Mouse (Mus musculus) CH12.LX (cell line): ENCODE results near the gene Pbx2. TPM values are rescaled to one million over a fixed set of nuclear protein-coding genes. Genes with fewer than 3 reads are reported as not detected.

Experiments
- DNase-seq: peaks from one replicate; pipeline ENCODE4 v3.0.0-alpha.2; 2013; ENCODE audit errors: extremely low read depth
- H3K27ac ChIP-seq: 2 replicates; pipeline ENCODE4 v1.5.1; 2012; ENCODE audit warnings: low read depth, mild to moderate bottlenecking, control low read depth, moderate library complexity; ENCODE audit not compliant: insufficient read depth
- H3K27me3 ChIP-seq: replicated peaks from 2 replicates; pipeline ENCODE3; 2012; ENCODE audit warnings: inconsistent platforms
- H3K36me3 ChIP-seq, 2 experiments: replicated peaks in 1 of 2; 2 replicates each; pipeline versions ENCODE3 to v1.6.1; 2012; ENCODE audit warnings: inconsistent platforms in 1 of 2, low read length in 1 of 2, mild to moderate bottlenecking in 1 of 2, mixed read lengths in 1 of 2, moderate library complexity in 1 of 2; ENCODE audit not compliant: control insufficient read depth in 1 of 2, insufficient read depth in 1 of 2
- H3K4me1 ChIP-seq, 2 experiments: 2 replicates each; pipeline ENCODE4 v1.6.1; 2012; ENCODE audit warnings: inconsistent platforms in 1 of 2, moderate library complexity in 1 of 2; ENCODE audit not compliant: insufficient read depth in 2 of 2, control insufficient read depth in 1 of 2
- H3K4me2 ChIP-seq: 2 replicates; pipeline ENCODE4 v1.6.1; 2012; ENCODE audit warnings: low read depth, mild to moderate bottlenecking, control low read depth; ENCODE audit not compliant: poor library complexity, insufficient read depth, severe bottlenecking
- H3K4me3 ChIP-seq, 3 experiments: fragments of 150-350 bp in 1 of 3; sonication (generic) in 1 of 3; replicated peaks in 1 of 3; 2 replicates each; pipeline versions ENCODE3 to v1.5.1; 2011 to 2012; ENCODE audit warnings: low read depth in 2 of 3, low read length in 2 of 3, mild to moderate bottlenecking in 2 of 3, moderate library complexity in 2 of 3, control low read depth in 1 of 3, improper control_type of control experiment in 1 of 3, inconsistent platforms in 1 of 3, mixed read lengths in 1 of 3; ENCODE audit not compliant: poor library complexity in 1 of 3
- H3K79me2 ChIP-seq: replicated peaks from 2 replicates; pipeline ENCODE4 v1.6.1; 2012; ENCODE audit warnings: mild to moderate bottlenecking, moderate library complexity; ENCODE audit not compliant: control insufficient read depth, poor library complexity, insufficient read depth, severe bottlenecking; ENCODE audit errors: extremely low read depth
- H3K9ac ChIP-seq: 2 replicates; pipeline ENCODE4 v1.6.1; 2012; ENCODE audit warnings: low read depth, mild to moderate bottlenecking, control low read depth, moderate library complexity; ENCODE audit not compliant: insufficient read depth
- H3K9me3 ChIP-seq: replicated peaks from 2 replicates; pipeline ENCODE3; 2012; ENCODE audit warnings: low read length, inconsistent platforms, mixed read lengths
- CHD1 ChIP-seq: IDR thresholded peaks from 2 replicates; pipeline ENCODE4 v1.6.1; 2012; ENCODE audit warnings: low read depth, low read length, improper control_type of control experiment, inconsistent platforms
- CHD2 ChIP-seq: IDR thresholded peaks from 2 replicates; pipeline ENCODE4 v1.6.1; 2011; ENCODE audit warnings: low read length, improper control_type of control experiment
- ELF1 ChIP-seq: IDR thresholded peaks from 2 replicates; pipeline ENCODE4 v1.6.1; 2014; ENCODE audit warnings: low read depth, mild to moderate bottlenecking, inconsistent platforms, low read length, improper control_type of control experiment
- EP300 ChIP-seq: IDR thresholded peaks from 2 replicates; pipeline ENCODE4 v1.6.1; 2011; ENCODE audit warnings: low read length, improper control_type of control experiment
- GABPA ChIP-seq: IDR thresholded peaks from 2 replicates; pipeline ENCODE4 v1.6.1; 2012; ENCODE audit warnings: low read depth, low read length, improper control_type of control experiment, inconsistent platforms; ENCODE audit not compliant: insufficient replicate concordance
- HCFC1 ChIP-seq: IDR thresholded peaks from 2 replicates; pipeline ENCODE4 v1.6.1; 2012; ENCODE audit warnings: low read depth, mild to moderate bottlenecking, inconsistent platforms, low read length, improper control_type of control experiment
- JUN ChIP-seq: IDR thresholded peaks from 2 replicates; pipeline ENCODE4 v1.6.1; 2011; ENCODE audit warnings: low read depth, mild to moderate bottlenecking, low read length, improper control_type of control experiment, moderate library complexity; ENCODE audit not compliant: insufficient read depth
- JUND ChIP-seq: conservative IDR thresholded peaks from 2 replicates; pipeline ENCODE4 v1.6.1; 2011; ENCODE audit warnings: low read depth, low read length, improper control_type of control experiment
- MAX ChIP-seq: IDR thresholded peaks from 2 replicates; pipeline ENCODE4 v1.6.1; 2011; ENCODE audit warnings: low read length, improper control_type of control experiment
- MXI1 ChIP-seq: IDR thresholded peaks from 2 replicates; pipeline ENCODE4 v1.6.1; 2011; ENCODE audit warnings: mild to moderate bottlenecking, low read depth, low read length, improper control_type of control experiment
- PAX5 ChIP-seq: IDR thresholded peaks from 2 replicates; pipeline ENCODE4 v1.6.1; 2012; ENCODE audit warnings: low read length, inconsistent platforms, mixed read lengths
- RCOR1 ChIP-seq: conservative IDR thresholded peaks from 2 replicates; pipeline ENCODE4 v1.6.1; 2012; ENCODE audit warnings: low read depth, mild to moderate bottlenecking, inconsistent platforms, low read length, improper control_type of control experiment
- SMC3 ChIP-seq: IDR thresholded peaks from 2 replicates; pipeline ENCODE4 v1.6.1; 2011; ENCODE audit warnings: low read depth, low read length, improper control_type of control experiment
- TBP ChIP-seq: conservative IDR thresholded peaks from 2 replicates; pipeline ENCODE4 v1.6.1; 2011; ENCODE audit warnings: low read depth, low read length, improper control_type of control experiment
- TCF12 ChIP-seq: IDR thresholded peaks from 2 replicates; pipeline ENCODE4 v1.6.1; 2014; ENCODE audit warnings: low read depth, mild to moderate bottlenecking, inconsistent platforms, low read length, improper control_type of control experiment
- USF1 ChIP-seq: IDR thresholded peaks from 2 replicates; pipeline ENCODE4 v1.6.1; 2014; ENCODE audit warnings: low read depth, mild to moderate bottlenecking, inconsistent platforms, low read length, improper control_type of control experiment
- ZC3H11A ChIP-seq: IDR thresholded peaks from 2 replicates; pipeline ENCODE4 v1.6.1; 2012; ENCODE audit warnings: low read depth, mild to moderate bottlenecking, inconsistent platforms, low read length, improper control_type of control experiment
- ZKSCAN1 ChIP-seq: IDR thresholded peaks from 2 replicates; pipeline ENCODE4 v1.6.1; 2012; ENCODE audit warnings: low read depth, inconsistent platforms, low read length, improper control_type of control experiment, borderline replicate concordance
- ZNF384 ChIP-seq: IDR thresholded peaks from 2 replicates; pipeline ENCODE4 v1.6.1; 2012; ENCODE audit warnings: low read depth, low read length, improper control_type of control experiment, inconsistent platforms
- dilution Hi-C: fragments of 300-500 bp; cut with MboI; formaldehyde crosslinking; loops from 2 replicates; pipeline ENCODE4 v1.14.3; 2020; ENCODE audit warnings: low sequenced_read_pairs; ENCODE audit not compliant: extremely low pct_unique_long_range_greater_than_20kb, extremely low pct_ligation_motif_present
- in situ Hi-C: fragments of 300-500 bp; cut with MboI; formaldehyde crosslinking; loops from 3 replicates; pipeline ENCODE4 v1.14.3; 2019; ENCODE audit warnings: low sequenced_read_pairs, low pct_ligation_motif_present, low pct_unique_long_range_greater_than_20kb, mixed read lengths
- polyA plus RNA-seq: library from polyadenylated mRNA; unstranded; fragments of >175 nt; gene quantifications from 2 replicates; pipeline ENCODE4 v1.2.1, GENCODE M21; 2012; ENCODE audit warnings: low read depth; ENCODE audit not compliant: insufficient read length
- total RNA-seq, 2 experiments: library from RNA; depleted of rRNA; stranded (reverse); fragments of 300-350 nt in 1 of 2; fragments of >200 nt in 1 of 2; gene quantifications; 2 replicates each; pipeline ENCODE4 v1.2.3; 2012 to 2014

Gene Pbx2
- total and polyA plus RNA-seq, 3 experiments, result 30.0 to 50.5 (median 41.0) TPM

- in situ Hi-C loops, result loop anchor here (5.0 kb wide), 1 partner anchor 53 kb away; the partner anchor contains the start of gene Egfl8
- TF ChIP-seq ZNF384 (no peak), EP300 (no peak), TCF12 (no peak), MXI1 (no peak), JUND (no peak), CHD1 (no peak), ZKSCAN1 (no peak), PAX5 (no peak), TBP (no peak), HCFC1 (no peak), MAX (no peak), ZC3H11A (no peak), RCOR1 (no peak), SMC3 (no peak)
- TF ChIP-seq, all 38 proteins: peak for 0
- Histone ChIP-seq H3K79me2 (no peaks in the 10 kb centered on the region), H3K4me2 (no peak overlapping the region), H3K36me3 (no peaks in the 10 kb centered on the region), H3K4me3 (no peak overlapping the region), H3K27ac (no peak overlapping the region), H3K27me3 (peaks cover 55% of the 10 kb centered on the region), H3K9ac (no peak overlapping the region), H3K9me3 (peaks cover 10% of the 10 kb centered on the region), H3K4me1 (peaks cover 0 to 9% of the 10 kb centered on the region in 2 experiments; a peak in 2 of 4 replicates)
- dilution Hi-C loops, result no loop called here
- no peak for DNase-seq
These were observed 26.3 kb upstream of the Pbx2 start for GRCm38 (mm10) chr17:34564796-34565195.

GRCm38 (mm10) chr17:34567311-34567710 is 23.8 kb upstream of the Pbx2 start:
- in situ Hi-C loops (loop anchor here (5.0 kb wide), 1 partner anchor 50 kb away; the partner anchor contains the start of gene Egfl8), dilution Hi-C loops (no loop called here)
- peaks cover 63% of the 10 kb centered on the region for H3K27me3 ChIP-seq
- no peak overlapping the region for H3K27ac ChIP-seq
- no peaks in the 10 kb centered on the region for H3K79me2 ChIP-seq
- TF ChIP-seq ELF1, result no peak
- no peak for TF ChIP-seq MAX
- no peak for TF ChIP-seq CHD2
- no peak for TF ChIP-seq SMC3
- no peak for TF ChIP-seq GABPA
- no peak for TF ChIP-seq USF1
- no peak for TF ChIP-seq ZC3H11A
- TF ChIP-seq JUN, result no peak
- TF ChIP-seq, all 38 proteins: peak for 0
- no peaks in the 10 kb centered on the region for H3K4me1 ChIP-seq
- H3K4me3 ChIP-seq, result no peak overlapping the region
- H3K9ac ChIP-seq, result no peak overlapping the region
- no peak overlapping the region for H3K4me2 ChIP-seq
- H3K9me3 ChIP-seq, result peaks cover 14% of the 10 kb centered on the region
- no peaks in the 10 kb centered on the region for H3K36me3 ChIP-seq
- no peak for DNase-seq
